Mouse (Mus musculus): Measurements from ENCODE around the gene Tmem216.

DNA sequence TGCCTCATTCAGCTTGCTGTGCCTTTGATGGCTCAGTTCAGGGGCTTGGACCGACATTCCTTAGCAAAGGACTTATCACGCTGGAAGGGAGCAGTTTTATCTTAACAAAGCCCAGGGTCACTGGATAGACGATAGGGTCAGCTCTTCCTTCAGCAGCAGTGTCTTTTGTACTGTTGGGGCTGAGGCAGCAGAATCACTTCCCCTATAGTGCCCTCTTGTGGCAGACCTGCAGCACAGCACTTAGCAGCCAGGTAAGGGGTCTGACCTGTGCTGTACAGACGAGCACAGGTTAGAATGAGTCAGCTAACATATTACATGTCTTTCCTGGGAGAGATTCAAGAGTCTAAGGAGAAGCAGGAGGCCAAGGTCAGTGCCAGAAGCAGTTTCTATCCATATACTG is 53.5 kb downstream of the Tmem216 start:
- TF ChIP-seq POLR2A (IDR thresholded peaks at IDR 0.05; ENCODE audit: low read depth, low read length) (no peak), CTCF (IDR thresholded peaks at IDR 0.05; ENCODE audit: extremely low read depth, insufficient read length, insufficient replicate concordance, low read depth, low read length) (peak; percentile 95; the same call in 1 of the 2 replicates)
